Mouse (Mus musculus) embryonic facial prominence, embryonic 10.5 days (tissue): Measurements from ENCODE around the gene Stmn1. TPM values are rescaled to one million over a fixed set of nuclear protein-coding genes. Genes with fewer than 3 reads are reported as not detected.
A peak's percentile ranks its signal among the peaks of the same experiment; 100 is the strongest.

Source experiments
- DNase-seq: peaks from one replicate; pipeline ENCODE4 v3.0.0-alpha.2; 2017; ENCODE audit warnings: low spot score
- H3K27ac ChIP-seq: fragments of 300-500 bp; sonication (generic); replicated peaks from 2 replicates; pipeline ENCODE4 v1.5.1; 2016; ENCODE audit warnings: mild to moderate bottlenecking
- H3K27me3 ChIP-seq: fragments of 300-500 bp; sonication (generic); replicated peaks from 2 replicates; pipeline ENCODE4 v1.6.1; 2016; ENCODE audit warnings: low read depth, mild to moderate bottlenecking; ENCODE audit not compliant: poor library complexity, severe bottlenecking
- H3K36me3 ChIP-seq: fragments of 300-500 bp; sonication (generic); replicated peaks from 2 replicates; pipeline ENCODE4 v1.6.1; 2016; ENCODE audit warnings: mild to moderate bottlenecking, moderate library complexity
- H3K4me1 ChIP-seq: fragments of 300-500 bp; sonication (generic); 2 replicates; pipeline ENCODE4 v1.6.1; 2016
- H3K4me3 ChIP-seq: fragments of 300-500 bp; sonication (generic); 2 replicates; pipeline ENCODE4 v1.5.1; 2016; ENCODE audit warnings: mild to moderate bottlenecking, moderate library complexity
- H3K9me3 ChIP-seq: fragments of 300-500 bp; sonication (generic); 2 replicates; pipeline ENCODE4 v1.6.1; 2016; ENCODE audit warnings: mild to moderate bottlenecking
- WGBS: fragments of 180-500 bp; shearing (Covaris S2); methylation state at CpG from one replicate; pipeline ENCODE4 v1.1.7; 2016; 5-methylcytosine and 5-hydroxymethylcytosine counted together
- polyA plus RNA-seq: library from polyadenylated mRNA; unstranded; fragments of >200 nt; fragmentation: Nextera tagmentation; extraction: Ambion mirVana; gene quantifications from 2 replicates; pipeline ENCODE4 v1.2.1, GENCODE M21; 2016

The Stmn1 gene
- polyA plus RNA-seq, 1 experiment from 2014 or later = 2,556 TPM

DNA sequence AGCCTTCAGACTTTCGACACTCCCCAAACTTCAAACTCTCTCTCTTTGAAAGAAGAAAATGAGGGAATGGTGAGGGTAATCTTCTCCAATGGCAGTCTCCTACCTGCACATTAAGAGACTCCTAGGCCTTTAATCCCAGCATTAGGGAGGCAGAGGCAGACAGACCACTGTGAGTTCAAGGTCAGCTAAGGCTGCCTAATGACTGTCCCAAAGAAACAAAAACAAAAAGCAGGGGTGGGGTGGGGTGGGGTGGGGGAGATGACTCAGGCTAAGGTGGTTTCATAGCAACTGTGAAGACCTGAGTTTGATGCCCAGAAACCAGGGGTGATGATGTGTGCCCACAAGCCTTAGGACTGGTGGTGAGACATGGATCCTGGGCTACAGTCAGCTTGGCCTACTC lies 22.6 kb upstream of the Stmn1 start:
- WGBS = 85% methylated on average over 1 of the region's 1 CpGs
- Histone ChIP-seq H3K27ac (0 out of 2 replicates have a peak overlapping the region, but pooled peaks have one; percentile 10), H3K27me3 (peaks cover 34% of the 10 kb centered on the region), H3K4me3 (no peak overlapping the region), H3K4me1 (peaks cover 27% of the 10 kb centered on the region), H3K36me3 (no peaks in the 10 kb centered on the region), H3K9me3 (no peaks in the 10 kb centered on the region)
- DNase-seq = no peak

DNA sequence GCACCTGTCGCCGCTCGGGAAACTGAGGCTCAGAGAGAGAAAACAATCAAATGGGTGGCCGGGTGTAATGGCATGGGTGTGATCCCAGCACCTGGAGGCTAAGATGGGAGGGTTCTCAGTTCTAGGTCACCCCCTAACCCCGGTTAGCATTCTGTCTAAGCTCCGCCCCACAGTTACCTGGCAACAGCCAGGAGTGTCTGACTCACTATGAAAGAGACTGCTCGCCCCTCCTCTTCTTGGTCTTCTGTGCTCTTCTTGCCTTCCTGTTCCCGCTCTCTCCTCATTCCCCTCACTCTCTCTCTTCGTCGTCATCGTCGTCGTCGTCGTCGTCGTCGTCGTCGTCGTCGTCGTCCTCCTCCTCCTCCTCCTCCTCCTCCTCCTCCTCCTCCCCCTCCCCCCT lies 20.2 kb upstream of the Stmn1 start:
- H3K4me1 ChIP-seq = peaks cover 37% of the 10 kb centered on the region
- WGBS = 44% methylated on average over 23 of the region's 23 CpGs
- H3K4me3 ChIP-seq = 0 out of 2 replicates have a peak overlapping the region, but pooled peaks have one; percentile 8
- H3K27me3 ChIP-seq = peaks cover 59% of the 10 kb centered on the region
- H3K27ac ChIP-seq = no peak overlapping the region
- no peaks in the 10 kb centered on the region for H3K36me3 ChIP-seq
- DNase-seq = no peak
- H3K9me3 ChIP-seq = no peaks in the 10 kb centered on the region

GRCm38 (mm10) chr4:134449595-134450391 lies 18.3 kb upstream of the Stmn1 start:
- Histone ChIP-seq H3K36me3 (no peaks in the 10 kb centered on the region), H3K4me1 (peaks cover 42% of the 10 kb centered on the region), H3K9me3 (no peaks in the 10 kb centered on the region), H3K4me3 (0 out of 2 replicates have a peak overlapping the region, but pooled peaks have one; percentile 42), H3K27ac (peak overlapping the region; percentile 77), H3K27me3 (peaks cover 77% of the 10 kb centered on the region)
- 17% methylated on average over 13 of the region's 13 CpGs for WGBS
- DNase-seq = peak; percentile 70

- Histone ChIP-seq H3K27ac (peak overlapping the region; percentile 77), H3K9me3 (no peaks in the 10 kb centered on the region), H3K4me3 (peak overlapping the region; percentile 42), H3K36me3 (no peaks in the 10 kb centered on the region), H3K4me1 (peaks cover 47% of the 10 kb centered on the region), H3K27me3 (peaks cover 84% of the 10 kb centered on the region)
- DNase-seq = peak; percentile 42
- 13% methylated on average over 20 of the region's 20 CpGs for WGBS
Observed at GRCm38 (mm10) chr4:134450392-134451195, 17.5 kb upstream of the Stmn1 start.

- H3K36me3 ChIP-seq = no peaks in the 10 kb centered on the region
- WGBS = 75% methylated on average over 9 of the region's 9 CpGs
- no peaks in the 10 kb centered on the region for H3K9me3 ChIP-seq
- no peak overlapping the region for H3K27ac ChIP-seq
- DNase-seq = no peak
- no peak overlapping the region for H3K4me3 ChIP-seq
- H3K27me3 ChIP-seq = peaks cover 84% of the 10 kb centered on the region
- peaks cover 44% of the 10 kb centered on the region for H3K4me1 ChIP-seq
Observed at GRCm38 (mm10) chr4:134451484-134451883, 16.6 kb upstream of the Stmn1 start.

DNA sequence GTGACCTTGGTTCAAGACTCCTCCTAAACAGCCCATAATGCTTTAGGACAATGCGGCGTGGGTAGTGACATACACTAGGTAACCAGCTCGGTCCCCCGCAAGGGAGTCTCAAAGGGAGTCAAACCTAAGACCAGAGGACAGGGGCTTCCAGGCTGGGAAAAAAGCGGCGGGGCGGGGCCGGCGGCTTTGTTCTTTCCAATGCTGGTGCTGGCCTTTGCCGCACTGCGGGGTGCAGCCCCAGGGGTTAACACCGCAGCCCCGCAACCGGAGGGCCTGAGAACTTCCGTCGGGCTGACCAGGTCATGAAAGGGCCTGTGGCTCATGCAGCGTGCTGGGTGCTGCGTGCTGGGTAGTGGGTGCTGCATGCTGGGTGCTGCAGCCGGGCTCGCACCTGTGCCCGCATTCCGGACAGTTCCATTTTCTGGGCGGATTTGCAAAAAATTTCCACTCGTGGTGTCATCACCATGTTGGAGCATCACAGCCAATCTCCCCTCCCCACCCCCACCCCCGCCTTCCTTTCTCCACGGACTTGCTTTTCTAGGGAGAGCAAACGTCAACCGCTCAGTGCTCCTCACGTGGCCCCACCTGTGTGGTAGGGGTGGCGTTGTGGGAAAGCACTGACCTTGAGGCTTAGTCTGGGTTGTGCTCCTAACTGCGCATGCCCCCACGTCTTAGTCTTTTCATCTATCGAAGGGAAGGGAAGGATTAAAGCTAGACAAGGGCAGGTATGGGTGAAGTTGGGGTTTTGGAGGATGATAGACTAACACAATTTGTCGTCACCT lies 14.3 kb upstream of the Stmn1 start:
- WGBS = 25% methylated on average over 34 of the region's 34 CpGs
- peak overlapping the region; percentile 37 for H3K4me3 ChIP-seq
- no peak overlapping the region; the same call in 1 of the 2 replicates for H3K27ac ChIP-seq
- H3K9me3 ChIP-seq = no peaks in the 10 kb centered on the region
- H3K4me1 ChIP-seq = peaks cover 49% of the 10 kb centered on the region
- peak; percentile 46 for DNase-seq
- peaks cover 66% of the 10 kb centered on the region for H3K27me3 ChIP-seq
- no peaks in the 10 kb centered on the region for H3K36me3 ChIP-seq

GRCm38 (mm10) chr4:134455310-134455709 lies 12.8 kb upstream of the Stmn1 start:
- H3K36me3 ChIP-seq = no peaks in the 10 kb centered on the region
- 38% methylated on average over 6 of the region's 6 CpGs for WGBS
- peaks cover 51% of the 10 kb centered on the region for H3K27me3 ChIP-seq
- H3K4me1 ChIP-seq = peaks cover 37% of the 10 kb centered on the region
- H3K9me3 ChIP-seq = no peaks in the 10 kb centered on the region
- no peak overlapping the region for H3K4me3 ChIP-seq
- DNase-seq = no peak
- H3K27ac ChIP-seq = peak overlapping the region; percentile 7; the same call in 1 of the 2 replicates

- Histone ChIP-seq H3K4me1 (peaks cover 25% of the 10 kb centered on the region), H3K36me3 (no peaks in the 10 kb centered on the region), H3K27ac (no peak overlapping the region), H3K4me3 (no peak overlapping the region), H3K27me3 (peaks cover 32% of the 10 kb centered on the region), H3K9me3 (no peaks in the 10 kb centered on the region)
- DNase-seq = peak; percentile 45
- 57% methylated on average over 7 of the region's 7 CpGs for WGBS
Observed at GRCm38 (mm10) chr4:134457130-134457825, 10.8 kb upstream of the Stmn1 start.

DNA sequence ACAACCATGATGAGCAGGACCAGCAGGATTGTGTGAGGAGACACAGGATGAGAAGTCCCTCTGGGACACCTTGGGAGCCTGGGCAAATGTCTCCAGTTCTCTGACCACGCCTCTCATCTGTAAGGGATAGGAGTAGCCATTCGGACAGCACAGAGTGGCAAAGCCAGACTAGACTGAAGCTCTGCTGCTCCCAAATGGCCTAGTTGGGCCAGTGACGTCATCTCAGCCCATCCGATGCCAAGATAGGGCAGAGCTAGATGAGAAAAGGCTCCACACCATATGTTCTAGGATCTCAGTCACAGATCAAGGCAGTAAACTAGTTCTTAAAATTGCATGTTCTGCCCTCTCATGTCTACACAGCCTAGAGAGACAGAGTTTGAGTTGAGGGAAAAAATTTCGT lies 9.3 kb upstream of the Stmn1 start:
- Histone ChIP-seq H3K27ac (no peak overlapping the region), H3K4me3 (no peak overlapping the region)

GRCm38 (mm10) chr4:134460277-134460676 lies 7.8 kb upstream of the Stmn1 start:
- Histone ChIP-seq H3K27ac (no peak overlapping the region), H3K27me3 (peaks cover 9% of the 10 kb centered on the region), H3K4me1 (peaks cover 13% of the 10 kb centered on the region), H3K36me3 (no peaks in the 10 kb centered on the region), H3K4me3 (no peak overlapping the region), H3K9me3 (no peaks in the 10 kb centered on the region)
- WGBS = 81% methylated on average over 10 of the region's 10 CpGs
- no peak for DNase-seq

More for the DNA sequence above, 9.3 kb upstream of the Stmn1 start:
- DNase-seq = no peak
- WGBS = 85% methylated on average over 5 of the region's 5 CpGs
- Histone ChIP-seq H3K36me3 (no peaks in the 10 kb centered on the region), H3K9me3 (no peaks in the 10 kb centered on the region), H3K27me3 (peaks cover 16% of the 10 kb centered on the region), H3K4me1 (peaks cover 20% of the 10 kb centered on the region)

- WGBS = 79% methylated on average over 5 of the region's 5 CpGs
Observed at GRCm38 (mm10) chr4:134461252-134461651, 6.9 kb upstream of the Stmn1 start.

More at GRCm38 (mm10) chr4:134461252-134461651, 6.9 kb upstream of the Stmn1 start:
- Histone ChIP-seq H3K9me3 (no peaks in the 10 kb centered on the region), H3K4me1 (peaks cover 13% of the 10 kb centered on the region), H3K27me3 (peaks cover 16% of the 10 kb centered on the region), H3K4me3 (no peak overlapping the region), H3K36me3 (no peaks in the 10 kb centered on the region), H3K27ac (no peak overlapping the region)
- DNase-seq = no peak
